Mouse (Mus musculus) forebrain, embryonic 12.5 days (tissue): ENCODE measurements around the gene Smg6. TPM values are rescaled to one million over a fixed set of nuclear protein-coding genes. Genes with fewer than 3 reads are reported as not detected.

Source experiments
- ATAC-seq: fragments of 200-750 bp; cut with Nextera tagmentation; 2 replicates; pipeline ENCODE4 v1.8.0; 2017; ENCODE audit warnings: moderate TSS enrichment; ENCODE audit not compliant: low FRiP score
- H3K27ac ChIP-seq: fragments of 300-500 bp; sonication (generic); 2 replicates; pipeline ENCODE4 v1.5.1; 2016; ENCODE audit warnings: mild to moderate bottlenecking
- H3K27me3 ChIP-seq: fragments of 300-500 bp; sonication (generic); 2 replicates; pipeline ENCODE4 v1.6.1; 2016; ENCODE audit warnings: mild to moderate bottlenecking
- H3K36me3 ChIP-seq: fragments of 300-500 bp; sonication (generic); replicated peaks from 2 replicates; pipeline ENCODE4 v1.6.1; 2016; ENCODE audit warnings: mild to moderate bottlenecking
- H3K4me1 ChIP-seq: fragments of 300-500 bp; sonication (generic); 2 replicates; pipeline ENCODE4 v1.6.1; 2016
- H3K4me2 ChIP-seq: fragments of 300-500 bp; sonication (generic); 2 replicates; pipeline ENCODE4 v1.6.1; 2016; ENCODE audit warnings: mild to moderate bottlenecking, moderate library complexity
- H3K4me3 ChIP-seq: fragments of 300-500 bp; sonication (generic); replicated peaks from 2 replicates; pipeline ENCODE4 v1.5.1; 2016; ENCODE audit warnings: mild to moderate bottlenecking
- H3K9ac ChIP-seq: fragments of 300-500 bp; sonication (generic); 2 replicates; pipeline ENCODE4 v1.6.1; 2016; ENCODE audit warnings: mild to moderate bottlenecking
- H3K9me3 ChIP-seq: fragments of 300-500 bp; sonication (generic); 2 replicates; pipeline ENCODE4 v1.6.1; 2016
- WGBS: fragments of 180-500 bp; shearing (Covaris S2); methylation state at CpG from one replicate; pipeline ENCODE4 v1.1.7; 2016; 5-methylcytosine and 5-hydroxymethylcytosine counted together
- polyA plus RNA-seq: library from polyadenylated mRNA; unstranded; fragments of >200 nt; fragmentation: Nextera tagmentation; extraction: Ambion mirVana; gene quantifications from 2 replicates; pipeline ENCODE4 v1.2.1, GENCODE M21; 2016

Smg6 gene
- polyA plus RNA-seq, 1 experiment from 2014 or later, result 22.0 TPM

GRCm38 (mm10) chr11:74902416-74902815, 23.2 kb upstream of the Smg6 start:
- ATAC-seq, result no peak
- WGBS, result 94% methylated on average over 5 of the region's 5 CpGs
- Histone ChIP-seq H3K36me3 (peaks cover 77% of the 10 kb centered on the region), H3K4me3 (no peak overlapping the region), H3K4me2 (no peak overlapping the region), H3K27ac (no peak overlapping the region), H3K9me3 (no peaks in the 10 kb centered on the region), H3K9ac (no peak overlapping the region), H3K4me1 (peaks cover 16% of the 10 kb centered on the region), H3K27me3 (no peaks in the 10 kb centered on the region)

DNA sequence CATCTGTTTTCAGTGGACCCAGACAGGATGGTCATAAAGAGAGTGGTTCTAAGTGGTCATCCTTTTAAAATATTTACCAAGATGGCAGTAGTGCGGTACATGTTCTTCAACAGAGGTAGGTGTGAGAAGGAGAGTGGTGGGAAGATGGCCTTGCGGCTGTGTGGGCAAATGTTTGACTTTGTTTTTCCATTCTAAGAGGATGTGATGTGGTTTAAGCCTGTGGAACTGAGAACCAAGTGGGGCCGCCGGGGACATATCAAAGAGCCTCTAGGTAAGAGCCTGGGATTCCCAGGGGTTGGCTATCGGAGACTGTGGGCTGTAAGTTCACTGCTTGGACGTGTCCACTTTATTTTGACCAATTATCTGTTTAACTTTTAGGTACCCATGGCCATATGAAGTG, 17.8 kb upstream of the Smg6 start:
- Histone ChIP-seq H3K9me3 (no peaks in the 10 kb centered on the region), H3K27ac (no peak overlapping the region), H3K4me3 (no peak overlapping the region), H3K27me3 (no peaks in the 10 kb centered on the region), H3K4me1 (no peaks in the 10 kb centered on the region), H3K4me2 (no peak overlapping the region), H3K9ac (no peak overlapping the region), H3K36me3 (peaks cover 72% of the 10 kb centered on the region)
- no peak for ATAC-seq
- WGBS, result 94% methylated on average over 6 of the region's 6 CpGs

DNA sequence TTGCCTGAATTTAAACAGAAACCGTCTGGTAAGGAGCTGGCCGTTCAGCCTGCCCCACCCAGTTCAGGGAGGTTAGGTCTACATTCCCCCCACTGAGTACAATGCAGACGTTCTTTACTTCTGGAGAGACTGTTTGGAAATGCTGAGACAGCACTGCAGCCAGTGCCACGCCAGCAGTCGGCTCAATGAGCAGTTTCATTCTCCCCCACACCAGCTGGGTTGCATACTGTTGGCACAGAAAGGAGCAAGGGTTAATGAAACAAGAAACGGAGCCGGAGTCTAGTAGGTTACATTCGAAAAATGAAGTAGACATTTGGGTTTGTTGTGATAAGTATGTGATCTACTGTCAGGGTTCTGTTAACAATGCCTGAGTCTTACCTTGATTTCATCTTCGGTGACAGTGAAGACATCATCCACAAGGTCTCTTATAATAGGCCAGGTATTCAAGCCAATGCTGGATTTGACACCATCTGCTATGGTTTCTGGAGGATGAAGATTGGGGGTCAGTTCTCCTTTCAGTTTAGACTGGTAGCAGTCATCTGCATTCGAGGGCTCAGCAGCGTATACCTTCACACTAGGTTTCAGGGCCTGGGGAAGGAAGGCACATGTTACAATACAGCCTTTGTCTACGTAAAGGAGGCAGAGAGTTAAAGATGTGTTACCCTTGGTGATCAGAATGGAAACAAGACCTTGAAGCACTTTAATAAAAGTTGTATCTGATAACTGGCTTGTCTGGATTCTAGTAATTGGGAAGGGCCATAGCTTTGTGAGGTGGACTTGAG, 16.8 kb upstream of the Smg6 start:
- WGBS, result 88% methylated on average over 12 of the region's 12 CpGs
- Histone ChIP-seq H3K9ac (no peak overlapping the region), H3K36me3 (peaks cover 63% of the 10 kb centered on the region), H3K4me2 (no peak overlapping the region), H3K27me3 (no peaks in the 10 kb centered on the region), H3K4me3 (no peak overlapping the region), H3K9me3 (no peaks in the 10 kb centered on the region), H3K4me1 (no peaks in the 10 kb centered on the region), H3K27ac (no peak overlapping the region)
- no peak for ATAC-seq

DNA sequence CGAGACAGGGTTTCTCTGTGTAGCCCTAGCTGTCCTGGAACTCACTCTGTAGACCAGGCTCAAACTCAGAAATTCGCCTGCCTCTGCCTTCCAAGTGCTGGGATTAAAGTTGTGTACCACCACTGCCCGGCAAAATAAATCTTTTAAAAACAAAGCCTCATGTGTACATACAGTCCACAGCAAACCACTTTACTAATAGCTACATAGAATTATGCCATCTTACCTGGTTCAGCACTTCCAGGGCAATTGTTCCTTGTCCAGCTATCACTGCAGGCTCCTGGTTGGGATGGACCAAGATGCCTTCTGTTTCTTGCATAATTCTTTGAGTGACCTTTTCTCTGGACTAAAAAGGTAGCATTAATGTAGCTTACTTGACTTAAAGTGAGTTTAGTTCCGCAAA, 15.6 kb upstream of the Smg6 start:
- H3K36me3 ChIP-seq, result peaks cover 51% of the 10 kb centered on the region

DNA sequence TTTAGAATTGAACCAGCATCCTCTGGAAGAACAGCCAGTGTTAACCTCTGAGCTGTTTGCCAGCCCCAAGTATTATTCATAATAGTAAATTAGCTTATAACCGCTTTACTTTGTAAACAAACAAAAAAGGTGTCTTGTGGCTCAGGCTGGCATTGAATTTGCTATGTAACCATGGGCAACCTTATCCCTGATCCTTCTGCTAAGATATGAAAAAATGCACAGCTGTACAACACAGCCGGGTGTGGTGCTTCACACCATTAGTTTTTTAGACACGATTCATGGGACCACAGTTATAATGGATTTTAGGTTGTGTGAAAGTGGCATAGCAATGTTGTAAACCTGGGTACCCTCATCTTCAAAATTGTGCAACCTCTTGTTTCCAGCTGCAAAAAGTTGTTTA, 13.1 kb upstream of the Smg6 start:
- H3K4me1 ChIP-seq, result no peaks in the 10 kb centered on the region
- H3K36me3 ChIP-seq, result peaks cover 26% of the 10 kb centered on the region
- ATAC-seq, result no peak
- no peak overlapping the region for H3K4me3 ChIP-seq
- no peak overlapping the region for H3K27ac ChIP-seq
- WGBS, result 88% methylated on average over 3 of the region's 3 CpGs
- H3K9me3 ChIP-seq, result no peaks in the 10 kb centered on the region
- no peak overlapping the region for H3K4me2 ChIP-seq
- no peak overlapping the region for H3K9ac ChIP-seq
- H3K27me3 ChIP-seq, result no peaks in the 10 kb centered on the region

More for the DNA sequence above, 15.6 kb upstream of the Smg6 start:
- ATAC-seq, result no peak
- H3K27me3 ChIP-seq, result no peaks in the 10 kb centered on the region
- no peak overlapping the region for H3K27ac ChIP-seq
- H3K4me1 ChIP-seq, result no peaks in the 10 kb centered on the region
- H3K9me3 ChIP-seq, result no peaks in the 10 kb centered on the region
- 94% methylated on average over 4 of the region's 4 CpGs for WGBS
- no peak overlapping the region for H3K4me2 ChIP-seq
- no peak overlapping the region for H3K9ac ChIP-seq
- no peak overlapping the region for H3K4me3 ChIP-seq

DNA sequence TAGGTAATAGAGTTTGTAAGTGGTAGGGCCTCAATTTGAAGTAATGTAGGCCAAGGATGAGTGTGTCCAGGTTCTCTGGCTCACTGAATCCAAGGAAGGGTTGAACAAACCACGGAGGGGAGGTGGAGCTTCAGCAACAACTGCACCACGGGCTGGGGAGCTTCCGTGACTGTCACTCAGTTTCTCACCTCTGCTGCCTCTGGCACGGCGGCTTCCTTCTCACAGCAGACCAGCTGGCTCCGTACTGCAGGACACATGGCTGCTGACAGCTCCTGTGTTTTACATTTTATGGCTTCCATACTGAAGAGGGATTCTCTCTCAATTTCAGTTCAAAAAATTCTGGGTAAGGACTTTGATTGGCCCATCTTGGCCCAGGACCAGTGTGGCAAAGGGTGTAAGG, 6.4 kb upstream of the Smg6 start:
- Histone ChIP-seq H3K4me3 (no peak overlapping the region), H3K9me3 (no peaks in the 10 kb centered on the region), H3K4me2 (no peak overlapping the region), H3K27ac (no peak overlapping the region), H3K4me1 (no peaks in the 10 kb centered on the region), H3K9ac (no peak overlapping the region), H3K36me3 (peaks cover 13% of the 10 kb centered on the region), H3K27me3 (no peaks in the 10 kb centered on the region)
- WGBS, result 81% methylated on average over 6 of the region's 6 CpGs
- ATAC-seq, result no peak

GRCm38 (mm10) chr11:74924149-74924548, 1.5 kb upstream of the Smg6 start:
- Histone ChIP-seq H3K4me3 (no peak overlapping the region), H3K9ac (no peak overlapping the region), H3K4me2 (no peak overlapping the region), H3K36me3 (peaks cover 3% of the 10 kb centered on the region), H3K27ac (no peak overlapping the region), H3K9me3 (no peaks in the 10 kb centered on the region), H3K27me3 (no peaks in the 10 kb centered on the region), H3K4me1 (peaks cover 18% of the 10 kb centered on the region)
- WGBS, result 67% methylated on average over 4 of the region's 4 CpGs
- ATAC-seq, result no peak

GRCm38 (mm10) chr11:74926388-74927005, 874 bp downstream of the Smg6 start:
- no peaks in the 10 kb centered on the region for H3K9me3 ChIP-seq
- H3K27ac ChIP-seq, result peak overlapping the region; percentile 98
- peak overlapping the region; percentile 71 for H3K4me2 ChIP-seq
- ATAC-seq, result no peak
- H3K27me3 ChIP-seq, result no peaks in the 10 kb centered on the region
- WGBS, result 9% methylated on average over 11 of the region's 11 CpGs
- H3K36me3 ChIP-seq, result peaks cover 20% of the 10 kb centered on the region
- peak overlapping the region; percentile 88 for H3K4me3 ChIP-seq
- peak overlapping the region; percentile 94 for H3K9ac ChIP-seq
- peaks cover 18% of the 10 kb centered on the region for H3K4me1 ChIP-seq

GRCm38 (mm10) chr11:74927236-74927725, 1.7 kb downstream of the Smg6 start:
- ATAC-seq, result no peak
- 96% methylated on average over 2 of the region's 2 CpGs for WGBS
- peaks cover 18% of the 10 kb centered on the region for H3K4me1 ChIP-seq
- no peaks in the 10 kb centered on the region for H3K9me3 ChIP-seq
- H3K4me2 ChIP-seq, result peak overlapping the region; percentile 71
- H3K9ac ChIP-seq, result no peak overlapping the region
- no peaks in the 10 kb centered on the region for H3K27me3 ChIP-seq
- no peak overlapping the region for H3K4me3 ChIP-seq
- no peak overlapping the region for H3K27ac ChIP-seq
- H3K36me3 ChIP-seq, result peaks cover 25% of the 10 kb centered on the region

GRCm38 (mm10) chr11:74929111-74929510, 3.5 kb downstream of the Smg6 start:
- Histone ChIP-seq H3K9ac (no peak overlapping the region), H3K4me3 (no peak overlapping the region), H3K9me3 (no peaks in the 10 kb centered on the region), H3K36me3 (peaks cover 42% of the 10 kb centered on the region), H3K4me1 (peaks cover 18% of the 10 kb centered on the region), H3K27me3 (no peaks in the 10 kb centered on the region), H3K27ac (no peak overlapping the region), H3K4me2 (no peak overlapping the region)
- no peak for ATAC-seq
- WGBS, result 96% methylated on average over 4 of the region's 4 CpGs

GRCm38 (mm10) chr11:74930391-74930790, 4.8 kb downstream of the Smg6 start:
- no peak overlapping the region for H3K4me3 ChIP-seq
- H3K27ac ChIP-seq, result no peak overlapping the region
- H3K9me3 ChIP-seq, result no peaks in the 10 kb centered on the region
- H3K4me1 ChIP-seq, result peaks cover 13% of the 10 kb centered on the region
- H3K36me3 ChIP-seq, result peaks cover 55% of the 10 kb centered on the region
- H3K27me3 ChIP-seq, result no peaks in the 10 kb centered on the region
- whole genome bisulfite sequencing, result 93% methylated on average over 7 of the region's 7 CpGs
- no peak for ATAC-seq
- H3K4me2 ChIP-seq, result no peak overlapping the region
- H3K9ac ChIP-seq, result no peak overlapping the region

DNA sequence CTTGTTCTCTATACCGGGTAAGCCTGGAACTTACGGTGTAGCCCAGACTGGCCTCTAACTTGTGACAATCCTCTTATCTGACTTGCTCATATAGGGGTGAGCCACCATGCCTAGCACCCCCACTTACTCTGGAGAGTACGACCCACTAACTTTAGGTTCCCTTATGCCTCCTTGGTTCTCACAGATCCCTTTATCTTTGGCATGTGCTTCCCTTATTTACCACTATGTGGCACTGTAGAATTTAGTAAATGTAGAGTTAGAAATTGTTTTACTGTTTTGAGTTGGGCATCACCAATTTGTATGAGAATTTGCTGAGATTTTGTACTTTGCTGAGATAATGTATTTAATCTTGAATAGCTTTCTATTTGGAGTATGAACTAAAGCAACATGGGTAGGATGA, 20.7 kb downstream of the Smg6 start:
- peaks cover 42% of the 10 kb centered on the region for H3K36me3 ChIP-seq
- H3K4me2 ChIP-seq, result no peak overlapping the region
- H3K9ac ChIP-seq, result no peak overlapping the region
- no peak overlapping the region for H3K27ac ChIP-seq
- 89% methylated on average over 3 of the region's 3 CpGs for WGBS
- H3K27me3 ChIP-seq, result no peaks in the 10 kb centered on the region
- no peak for ATAC-seq
- H3K4me3 ChIP-seq, result no peak overlapping the region
- no peaks in the 10 kb centered on the region for H3K9me3 ChIP-seq
- no peaks in the 10 kb centered on the region for H3K4me1 ChIP-seq

DNA sequence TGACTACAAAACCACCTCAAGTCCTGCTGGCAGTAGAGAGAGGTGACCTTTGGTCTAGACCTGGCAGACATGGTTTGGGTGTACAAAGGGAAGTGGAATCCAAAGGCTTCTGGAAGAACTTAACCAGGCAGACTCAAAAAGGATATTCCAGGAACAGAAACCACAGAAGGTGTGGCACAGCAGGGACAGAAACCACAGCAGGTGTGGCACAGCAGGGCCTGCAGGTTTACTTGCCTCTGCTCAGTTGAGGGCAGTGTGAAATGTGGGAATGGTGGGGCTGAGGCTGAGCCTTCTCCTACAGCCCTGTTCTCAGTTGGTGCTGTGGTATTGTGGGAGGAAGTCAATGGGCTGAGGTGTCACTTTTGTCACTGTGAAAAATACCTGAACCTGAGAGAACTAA, 29.3 kb downstream of the Smg6 start:
- Histone ChIP-seq H3K27ac (no peak overlapping the region), H3K9ac (no peak overlapping the region), H3K36me3 (peaks cover 20% of the 10 kb centered on the region), H3K4me3 (no peak overlapping the region), H3K9me3 (no peaks in the 10 kb centered on the region), H3K4me1 (no peaks in the 10 kb centered on the region), H3K4me2 (no peak overlapping the region), H3K27me3 (no peaks in the 10 kb centered on the region)
- ATAC-seq, result no peak
